Mouse (Mus musculus) small intestine, adult 2 months (tissue): Measurements from ENCODE around the gene Cd200. TPM values are rescaled to one million over a fixed set of nuclear protein-coding genes. Genes with fewer than 3 reads are reported as not detected.
A peak's percentile ranks its signal among the peaks of the same experiment; 100 is the strongest.
"Not testable (repeated sequence)": the region's sequence is repeated elsewhere in the genome, so short reads cannot be mapped to it uniquely, and the experiment has no call there.

Source experiments
- H3K27ac ChIP-seq: fragments of 200-500 bp; 2 replicates; pipeline ENCODE4 v1.5.1; 2012; ENCODE audit warnings: low read depth, low read length, control low read depth, inconsistent platforms; ENCODE audit not compliant: insufficient read depth
- H3K27me3 ChIP-seq: fragments of 200-500 bp; 2 replicates; pipeline ENCODE4 v1.6.1; 2012; ENCODE audit warnings: mild to moderate bottlenecking, moderate library complexity, low read length, inconsistent platforms; ENCODE audit not compliant: control insufficient read depth, insufficient read depth
- H3K36me3 ChIP-seq: fragments of 200-500 bp; 2 replicates; pipeline ENCODE4 v1.6.1; 2012; ENCODE audit warnings: mild to moderate bottlenecking, low read length, control low read depth, inconsistent platforms; ENCODE audit not compliant: control insufficient read depth, insufficient read depth
- H3K4me1 ChIP-seq: fragments of 200-500 bp; 2 replicates; pipeline ENCODE4 v1.6.1; 2012; ENCODE audit warnings: low read length, inconsistent platforms, mixed read lengths; ENCODE audit not compliant: control insufficient read depth, insufficient read depth, insufficient read length
- H3K4me3 ChIP-seq: fragments of 200-500 bp; 2 replicates; pipeline ENCODE4 v1.5.1; 2012; ENCODE audit warnings: low read depth, mild to moderate bottlenecking, control low read depth, inconsistent platforms, low read length, moderate library complexity
- CTCF ChIP-seq: fragments of 200-500 bp; IDR thresholded peaks from 2 replicates; pipeline ENCODE4 v1.5.1; 2012; ENCODE audit warnings: low read depth, mild to moderate bottlenecking, control low read depth, inconsistent platforms, low read length, moderate library complexity, mixed read lengths; ENCODE audit not compliant: insufficient replicate concordance, insufficient read length; ENCODE audit errors: extremely low read depth
- POLR2A ChIP-seq: fragments of 200-500 bp; IDR thresholded peaks from 2 replicates; pipeline ENCODE4 v1.6.1; 2012; ENCODE audit warnings: low read depth, mild to moderate bottlenecking, control low read depth, inconsistent platforms, low read length, moderate library complexity
- WGBS: fragments of 180-500 bp; shearing (Covaris S2); methylation state at CpG from one replicate; pipeline ENCODE4 v1.1.7; 2018; 5-methylcytosine and 5-hydroxymethylcytosine counted together
- polyA plus RNA-seq: library from polyadenylated mRNA; depleted of rRNA; stranded (reverse); fragments of >200 nt; gene quantifications from 2 replicates; pipeline ENCODE4 v1.2.3, GENCODE M21; 2012

Cd200 gene
- polyA plus RNA-seq, 1 experiment = 29.2 TPM

DNA sequence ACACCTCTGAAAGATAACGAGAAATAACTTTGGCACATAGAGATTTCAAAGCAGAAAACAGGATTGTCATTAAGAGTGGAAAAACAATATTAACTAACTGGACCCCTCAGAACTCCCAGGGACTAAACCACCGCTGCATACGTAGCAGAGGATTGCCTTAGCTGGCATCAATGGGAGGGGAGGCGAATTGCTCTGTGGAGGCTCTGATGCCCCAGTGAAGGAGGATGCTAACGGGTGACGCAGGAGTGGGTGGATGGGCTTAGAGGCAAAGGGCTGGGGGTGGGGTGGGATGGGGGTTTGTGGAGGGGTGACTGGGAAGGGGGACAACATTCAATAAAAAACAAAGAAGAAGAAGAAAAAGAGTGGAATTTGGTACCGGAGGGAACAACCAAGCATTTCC lies 42.7 kb downstream of the Cd200 start:
- Histone ChIP-seq H3K36me3 (no peaks in the 10 kb centered on the region), H3K4me1 (peaks cover 4% of the 10 kb centered on the region; the same call in 1 of the 2 replicates), H3K27ac (peak overlapping the region; percentile 58), H3K27me3 (no peaks in the 10 kb centered on the region), H3K4me3 (no peak overlapping the region)
- TF ChIP-seq POLR2A = no peak
- TF ChIP-seq CTCF = no peak
- WGBS = 70% methylated on average over 7 of the region's 7 CpGs

DNA sequence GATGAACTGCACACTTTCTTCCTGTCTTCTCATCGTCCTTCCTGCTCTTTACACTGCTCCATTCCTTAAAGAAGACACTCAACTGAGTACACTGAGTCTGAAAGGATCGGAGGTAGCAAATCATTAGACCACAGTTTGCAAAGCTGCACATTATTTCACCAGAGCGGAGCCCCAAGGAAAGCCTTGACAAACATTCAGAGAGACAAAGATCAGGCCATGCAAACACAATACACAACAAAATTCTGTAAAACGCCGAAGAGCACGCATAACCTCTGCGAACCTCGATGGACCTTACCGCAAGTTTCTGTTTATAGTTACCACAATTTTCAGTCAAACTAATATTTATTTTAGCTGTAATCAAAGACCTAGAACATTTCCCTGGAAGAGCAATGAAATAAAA lies 43.5 kb downstream of the Cd200 start:
- H3K4me3 ChIP-seq = no peak overlapping the region
- WGBS = 52% methylated on average over 9 of the region's 9 CpGs
- H3K27me3 ChIP-seq = no peaks in the 10 kb centered on the region
- TF ChIP-seq CTCF (no peak), POLR2A (no peak)
- peak overlapping the region; percentile 36 for H3K27ac ChIP-seq
- no peaks in the 10 kb centered on the region for H3K36me3 ChIP-seq
- peaks cover 6% of the 10 kb centered on the region; the same call in 1 of the 2 replicates for H3K4me1 ChIP-seq

DNA sequence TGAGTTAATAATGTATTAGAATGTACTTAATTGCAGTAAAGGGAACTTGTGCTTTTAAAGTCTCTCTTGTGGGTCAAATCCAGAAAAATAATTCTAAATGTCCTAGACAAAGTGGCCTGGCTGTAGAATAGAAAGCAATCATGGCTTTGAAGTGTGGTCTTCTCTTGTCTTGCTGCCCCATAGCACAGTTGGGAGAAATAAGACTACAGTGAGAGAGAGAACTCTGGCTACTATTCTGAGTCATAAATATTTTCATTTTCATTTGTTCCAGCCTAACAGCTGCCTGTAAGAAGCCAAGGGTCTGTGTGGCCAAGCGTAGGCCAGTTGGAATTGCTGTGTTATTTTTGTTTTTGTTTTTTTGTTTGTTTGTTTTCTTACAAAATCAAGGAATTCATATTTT lies 44.2 kb downstream of the Cd200 start:
- Histone ChIP-seq H3K36me3 (no peaks in the 10 kb centered on the region), H3K4me3 (no peak overlapping the region), H3K27ac (no peak overlapping the region), H3K4me1 (peaks cover 6% of the 10 kb centered on the region; the same call in 1 of the 2 replicates), H3K27me3 (no peaks in the 10 kb centered on the region)
- TF ChIP-seq POLR2A (no peak), CTCF (no peak)
- WGBS = 88% methylated on average over 1 of the region's 1 CpGs

DNA sequence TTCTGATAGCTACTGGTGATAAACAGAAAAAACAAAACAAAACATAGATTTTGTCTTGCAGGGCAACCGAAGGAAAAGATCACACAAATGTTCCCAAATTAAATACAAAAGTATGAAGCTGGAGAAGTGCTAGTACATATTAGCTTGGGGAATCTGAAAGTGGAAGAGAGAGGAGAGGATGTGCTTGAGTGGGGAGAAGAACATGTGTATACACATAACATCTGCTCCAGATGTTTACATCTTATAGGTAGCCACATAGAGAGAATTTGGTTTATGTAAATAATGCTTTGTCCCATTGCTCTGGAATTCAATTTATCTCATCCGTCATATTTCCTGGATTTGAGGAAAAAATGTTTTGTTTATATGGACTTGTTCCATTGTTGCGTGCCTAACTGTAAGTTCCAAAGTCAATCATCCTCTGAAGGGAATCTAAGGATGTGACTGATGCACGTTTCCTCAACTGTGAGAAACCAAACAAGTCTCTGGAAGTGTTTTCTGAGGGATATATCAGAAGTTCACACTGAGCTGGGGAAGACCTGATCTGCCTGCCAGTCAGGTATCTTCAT lies 45.3 kb downstream of the Cd200 start:
- WGBS = 63% methylated on average over 4 of the region's 4 CpGs
- Histone ChIP-seq H3K27ac (peak overlapping the region; percentile 63), H3K27me3 (no peaks in the 10 kb centered on the region), H3K4me1 (peaks cover 6% of the 10 kb centered on the region; the same call in 1 of the 2 replicates), H3K4me3 (no peak overlapping the region), H3K36me3 (no peaks in the 10 kb centered on the region)
- TF ChIP-seq POLR2A = no peak
- TF ChIP-seq CTCF = no peak

DNA sequence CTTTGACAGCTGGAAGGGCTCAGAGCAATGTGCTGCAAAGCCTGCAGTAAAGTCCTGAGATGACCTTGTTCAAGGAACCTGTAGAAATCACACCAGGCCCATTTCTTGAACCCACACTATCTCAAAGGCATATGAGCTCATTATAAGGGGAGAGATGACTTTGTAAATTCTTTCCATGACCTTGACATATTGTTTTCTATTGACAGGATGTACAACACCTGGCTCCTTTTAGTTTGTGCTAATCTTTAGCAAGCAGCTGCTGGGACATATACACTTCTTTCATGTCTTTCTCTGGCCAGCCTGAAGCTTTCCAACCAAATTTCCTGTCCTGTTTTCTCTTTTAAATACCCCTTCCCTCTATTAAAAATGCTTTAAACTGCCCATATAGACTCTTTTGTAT lies 47.4 kb downstream of the Cd200 start:
- TF ChIP-seq POLR2A (no peak), CTCF (no peak)
- Histone ChIP-seq H3K27me3 (no peaks in the 10 kb centered on the region), H3K27ac (0 out of 2 replicates have a peak overlapping the region, but pooled peaks have one; percentile 16), H3K4me3 (no peak overlapping the region), H3K36me3 (no peaks in the 10 kb centered on the region), H3K4me1 (peaks cover 6% of the 10 kb centered on the region; the same call in 1 of the 2 replicates)

DNA sequence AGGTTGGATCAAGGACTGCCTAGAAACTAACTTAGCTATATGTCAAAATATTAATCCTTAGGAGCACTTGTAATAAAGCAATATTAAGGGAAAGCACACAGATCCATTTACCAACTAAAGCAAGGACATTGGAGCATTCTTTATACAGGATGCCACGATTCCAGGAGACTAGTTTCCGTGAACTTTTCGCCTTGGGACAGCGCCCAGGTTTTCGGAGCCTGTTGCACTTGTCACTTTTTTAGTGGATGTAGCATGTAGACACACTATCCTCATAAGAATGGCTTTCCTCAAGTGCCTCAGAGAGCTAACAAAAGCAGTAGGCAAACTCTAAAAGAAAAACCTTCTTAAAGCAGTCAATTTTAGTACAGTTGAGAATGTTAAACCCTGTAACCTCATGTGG lies 50.4 kb downstream of the Cd200 start:
- not testable (repeated sequence) for H3K4me3 ChIP-seq, H3K4me1 ChIP-seq, H3K27me3 ChIP-seq, H3K27ac ChIP-seq, H3K36me3 ChIP-seq
- 84% methylated on average over 5 of the region's 5 CpGs for WGBS

DNA sequence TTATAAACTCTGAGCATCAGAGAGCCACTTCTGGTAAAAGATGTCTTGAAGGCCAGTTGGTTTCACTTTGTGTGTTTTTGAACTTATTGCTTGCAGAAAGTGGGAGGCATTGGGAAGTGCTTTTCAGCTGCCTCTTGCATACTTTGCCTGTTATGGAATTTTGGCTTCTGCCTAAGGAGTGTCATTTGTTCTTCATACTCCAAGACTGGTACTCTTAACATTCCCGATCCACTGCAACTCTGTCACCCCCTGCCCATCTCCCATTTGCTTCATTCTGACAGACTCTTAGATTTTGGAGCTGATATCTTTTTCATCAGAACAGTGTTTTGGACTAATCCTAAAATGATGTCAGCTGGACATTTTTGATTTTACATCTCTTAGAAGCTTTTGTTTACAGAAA lies 51.7 kb downstream of the Cd200 start:
- peak overlapping the region; percentile 41; the same call in 1 of the 2 replicates for H3K27ac ChIP-seq
- TF ChIP-seq POLR2A = no peak
- no peak for TF ChIP-seq CTCF
- no peaks in the 10 kb centered on the region for H3K36me3 ChIP-seq
- no peak overlapping the region for H3K4me3 ChIP-seq
- no peaks in the 10 kb centered on the region for H3K27me3 ChIP-seq
- H3K4me1 ChIP-seq = peaks cover 4% of the 10 kb centered on the region; the same call in 1 of the 2 replicates
- 76% methylated on average over 1 of the region's 1 CpGs for WGBS

DNA sequence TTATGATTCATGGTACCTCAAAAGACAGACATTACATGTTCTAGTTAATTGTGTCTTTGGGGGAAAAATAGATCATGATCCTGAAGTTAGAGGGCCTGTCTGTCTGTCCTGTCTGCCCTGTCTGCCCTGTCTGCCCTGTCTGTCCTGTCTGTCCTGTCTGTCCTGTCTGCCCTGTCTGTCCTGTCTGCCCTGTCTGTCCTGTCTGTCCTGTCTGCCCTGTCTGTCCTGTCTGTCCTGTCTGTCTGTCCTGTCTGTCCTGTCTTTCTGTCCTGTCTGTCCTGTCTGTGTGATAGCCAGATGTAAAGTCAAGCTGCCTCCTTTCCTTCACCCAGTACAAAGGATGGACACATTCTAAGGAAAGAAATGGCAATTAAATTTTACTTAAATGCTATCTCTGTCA lies 56.0 kb downstream of the Cd200 start:
- Histone ChIP-seq H3K4me3 (no peak overlapping the region), H3K27me3 (no peaks in the 10 kb centered on the region), H3K27ac (no peak overlapping the region), H3K4me1 (no peaks in the 10 kb centered on the region), H3K36me3 (no peaks in the 10 kb centered on the region)
- TF ChIP-seq CTCF (no peak), POLR2A (no peak)
